Mouse (Mus musculus) kidney, adult 18-20 months (tissue): Measurements from ENCODE around the gene Dmac1.
"Not testable (repeated sequence)": the region's sequence is repeated elsewhere in the genome, so short reads cannot be mapped to it uniquely, and the experiment has no call there.

Source experiments
- DNase-seq: peaks from one replicate; pipeline ENCODE4 v3.0.0; 2021

Gene Dmac1

DNA sequence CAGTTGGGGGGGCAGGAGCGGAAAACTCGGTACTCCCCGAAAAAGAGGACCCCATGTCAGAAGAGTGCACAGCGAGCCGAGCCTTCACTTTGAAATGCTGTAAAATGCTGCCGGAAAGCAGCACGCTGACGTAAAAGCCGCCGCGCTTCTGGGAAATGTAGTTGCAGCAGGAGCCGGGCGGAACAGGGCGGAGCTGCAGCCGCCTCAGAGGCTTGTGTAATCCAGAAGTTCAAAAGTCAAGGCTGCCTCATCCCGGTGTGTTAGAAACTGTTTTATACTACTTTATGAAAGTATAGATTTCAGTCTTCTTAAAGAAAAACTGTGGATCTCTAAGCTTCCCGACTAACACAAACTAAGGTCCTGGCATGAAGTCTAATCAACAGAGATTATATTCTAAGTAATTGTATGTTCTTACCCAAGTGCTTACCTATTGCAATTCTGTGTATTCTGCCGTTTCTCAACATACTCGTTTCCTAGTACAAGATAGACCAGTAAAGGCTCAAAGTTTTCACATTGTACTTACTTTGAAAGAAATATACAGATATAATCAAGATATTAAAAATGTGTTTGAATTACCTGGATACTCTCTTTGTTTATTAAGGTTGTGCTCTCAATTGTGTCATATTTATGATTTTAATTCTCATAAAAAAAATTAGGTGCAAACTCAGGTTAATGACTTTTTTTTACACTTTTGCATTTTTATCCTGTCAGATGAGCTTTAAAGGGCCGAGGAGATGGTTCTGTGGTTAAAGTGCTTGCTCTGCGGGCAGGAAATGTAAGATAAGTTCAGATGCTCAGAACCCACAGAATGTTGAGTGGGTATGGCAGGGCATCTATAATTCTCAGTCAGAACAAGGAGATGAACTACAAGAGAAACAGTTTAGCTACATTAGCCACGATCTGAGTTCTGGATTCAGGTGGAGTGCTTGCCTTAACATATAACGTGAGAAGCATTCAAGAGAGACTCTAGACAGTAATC, at the start of gene Dmac1:
TSS of gene Dmac1 (minus strand) at position 109 of the 979 bp plus-strand sequence.
- DNase-seq, result peak; percentile 97

DNA sequence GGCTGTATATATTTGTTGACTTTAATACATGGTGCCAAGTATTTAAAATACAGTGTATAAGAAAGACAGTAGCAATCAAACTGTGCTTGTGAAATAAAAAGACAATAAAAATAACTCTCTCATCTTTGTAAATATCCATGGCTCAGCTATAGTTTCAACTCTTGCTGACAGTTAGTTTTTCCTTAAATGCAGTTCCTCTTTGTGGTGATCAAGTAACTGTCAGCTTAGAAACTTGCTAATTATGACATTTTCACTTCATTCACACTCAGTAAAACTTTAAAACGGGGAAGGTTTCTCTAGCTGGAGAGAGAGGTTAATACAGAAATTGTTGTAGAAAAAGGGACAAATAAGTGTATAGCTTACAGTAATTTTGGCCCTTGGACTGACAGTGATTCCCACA, 37.3 kb upstream of the Dmac1 start:
- DNase-seq, result no peak

DNA sequence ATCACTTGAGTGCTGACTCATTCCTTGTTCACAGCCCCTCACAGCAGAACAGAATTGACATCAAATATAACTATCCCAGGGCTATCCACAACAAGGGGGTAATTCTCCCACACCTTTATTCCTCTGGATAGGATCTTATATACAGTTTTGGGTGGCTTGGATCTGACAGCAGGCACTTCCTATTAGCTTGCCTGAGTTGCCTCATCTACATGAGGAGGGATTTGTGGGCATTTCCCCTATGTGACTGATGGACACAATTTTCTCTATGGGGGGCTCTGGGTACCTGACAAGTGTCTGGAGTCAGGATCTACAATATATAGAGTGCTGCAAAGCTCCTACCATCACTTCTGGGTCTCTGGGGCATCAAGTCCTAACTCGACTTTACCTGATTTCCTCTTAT, 36.9 kb upstream of the Dmac1 start:
- DNase-seq, result no peak

DNA sequence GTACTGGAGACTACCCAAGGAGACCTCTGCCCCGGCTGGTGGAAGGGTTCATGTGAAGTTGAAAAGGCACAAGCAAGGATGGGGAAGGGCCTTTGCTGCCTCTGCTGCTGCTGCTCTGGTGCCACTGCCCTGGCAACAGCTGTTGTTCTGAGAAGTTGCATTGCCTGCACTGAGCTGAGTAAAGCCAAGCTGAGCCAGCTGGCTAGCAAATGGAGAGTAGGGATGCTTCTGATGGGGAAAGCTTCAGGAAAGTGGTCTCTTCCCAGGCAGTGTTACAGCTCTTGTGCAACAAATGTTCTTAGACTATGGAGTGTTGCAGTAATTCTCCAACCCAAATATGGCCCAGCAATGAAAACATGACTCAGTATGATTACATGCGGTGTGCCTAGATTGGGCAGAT, 33.8 kb upstream of the Dmac1 start:
- no peak for DNase-seq

DNA sequence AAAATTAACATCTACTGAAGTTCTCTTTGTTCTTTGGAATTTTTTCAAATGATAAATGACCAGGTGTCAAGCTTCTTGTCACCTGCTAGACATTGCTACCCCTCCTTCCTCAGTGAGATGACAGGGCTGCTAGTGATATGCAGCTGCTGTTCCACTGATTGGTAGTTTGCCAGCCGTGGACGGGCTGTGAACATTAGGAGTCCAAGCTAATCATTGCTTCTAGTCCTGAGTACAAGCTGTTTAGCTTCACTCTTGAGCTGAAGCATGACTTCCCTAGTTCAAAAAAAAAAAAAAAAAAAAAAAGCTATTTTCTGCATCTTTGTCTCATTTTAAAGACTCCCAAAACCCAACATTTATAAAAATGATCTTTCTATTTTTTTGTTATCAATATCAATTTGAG, 33.2 kb upstream of the Dmac1 start:
- DNase-seq, result no peak

DNA sequence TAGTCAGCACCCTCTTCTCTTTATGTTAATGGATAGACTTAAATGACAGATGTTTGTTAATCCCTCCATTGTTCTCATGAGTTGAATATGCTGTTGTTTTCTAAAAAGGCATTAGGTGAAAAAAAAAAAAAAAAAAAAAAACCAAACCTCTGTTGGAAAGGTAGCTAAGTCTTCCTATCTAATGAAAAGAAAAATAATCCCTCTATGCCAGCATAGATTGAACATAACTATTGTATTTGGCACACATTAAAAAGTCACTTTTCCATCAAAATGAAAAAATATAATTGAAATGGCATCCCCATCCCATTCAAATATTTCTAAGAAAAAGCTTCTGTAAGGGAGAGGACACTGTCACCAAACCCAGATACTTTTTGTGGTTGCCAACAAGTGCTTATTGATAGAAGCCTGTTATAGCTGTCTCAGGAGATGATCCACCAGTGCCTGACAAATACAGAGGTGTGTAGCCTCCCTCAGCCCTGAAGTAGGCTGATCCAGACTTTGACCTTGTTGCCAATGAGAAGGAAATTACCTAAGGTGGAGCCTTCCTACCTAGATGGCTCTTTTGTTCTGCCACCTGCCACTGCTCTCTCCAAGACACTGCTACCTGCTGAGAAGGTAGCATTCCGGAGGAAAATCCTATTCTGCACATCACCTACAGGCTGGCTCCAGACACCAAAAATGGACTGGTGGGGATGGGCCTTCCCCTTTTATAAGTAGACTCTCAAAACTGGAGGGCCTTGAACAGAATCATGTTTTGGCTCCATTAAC, 22.3 kb upstream of the Dmac1 start:
- no peak for DNase-seq

DNA sequence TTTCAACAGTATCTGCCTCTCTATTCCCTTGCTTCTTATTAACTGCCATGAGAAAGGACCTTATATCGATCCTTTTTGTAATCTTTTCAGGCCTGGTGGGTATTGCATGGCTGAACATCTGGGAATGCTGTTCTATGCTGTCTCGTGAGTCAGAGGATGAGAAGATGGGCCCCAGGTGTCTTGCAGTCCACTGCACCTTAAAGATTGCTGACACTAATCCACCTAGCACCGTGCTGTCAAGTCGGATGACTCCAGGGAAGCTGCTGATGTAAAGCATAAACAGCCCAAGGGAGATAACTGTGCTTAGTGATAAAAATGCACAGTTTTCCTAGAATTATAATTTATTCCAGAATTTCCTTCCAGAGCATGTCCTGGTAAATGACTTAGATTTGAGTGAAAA, 14.2 kb upstream of the Dmac1 start:
- DNase-seq, result no peak

DNA sequence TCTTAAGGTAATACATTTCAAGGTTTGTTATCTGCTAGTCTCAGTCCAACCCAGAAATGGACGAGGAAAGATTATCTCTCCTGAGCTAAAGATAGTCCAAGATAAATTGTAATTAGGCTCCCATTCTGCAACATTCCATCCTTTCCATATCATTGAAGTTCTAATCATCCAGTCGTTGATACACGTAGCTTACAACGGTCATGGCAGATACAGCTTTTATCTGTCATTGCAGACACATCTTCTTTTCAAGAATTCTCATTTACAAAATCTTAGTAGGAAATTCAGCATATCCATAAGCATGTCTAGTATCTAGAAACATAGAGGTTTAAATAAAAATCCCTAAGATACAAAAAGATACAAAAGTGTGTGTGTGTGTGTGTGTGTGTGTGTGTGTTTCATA, 13.0 kb upstream of the Dmac1 start:
- no peak for DNase-seq

DNA sequence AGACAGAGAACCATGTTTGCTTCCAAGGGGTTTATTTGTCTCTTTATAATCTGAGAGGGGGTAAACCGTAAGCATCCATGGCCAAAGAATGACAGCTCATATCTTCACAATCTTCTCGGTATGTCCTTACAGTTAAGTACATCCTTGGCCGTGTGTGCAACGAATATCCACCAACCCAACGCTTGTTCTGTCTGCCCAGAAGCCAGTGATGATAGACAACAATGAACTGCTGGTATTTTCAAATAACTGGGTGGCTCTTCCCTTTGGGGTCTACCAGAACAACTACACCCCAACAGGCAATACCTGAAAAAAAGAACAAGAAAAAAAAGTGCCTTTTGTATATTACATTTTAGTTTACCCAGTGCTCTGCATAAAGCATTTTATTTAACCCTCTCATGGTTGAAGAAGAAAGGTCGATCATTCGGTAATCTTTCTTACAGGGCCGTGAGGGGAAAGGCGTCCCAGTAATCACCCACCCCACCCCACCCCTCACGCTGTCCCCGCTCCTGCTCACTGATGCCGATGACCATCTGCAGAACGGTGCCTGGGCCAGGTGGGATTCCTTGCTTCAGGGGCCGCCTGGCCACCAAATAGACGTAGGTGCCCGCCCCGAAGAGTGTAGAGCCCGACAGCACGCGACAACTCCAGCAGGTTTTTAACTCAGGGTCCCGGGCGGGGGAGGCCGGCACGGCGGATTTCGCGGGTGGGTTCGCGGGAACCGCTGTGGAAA, 473 bp downstream of the Dmac1 start:
- DNase-seq, result no peak

DNA sequence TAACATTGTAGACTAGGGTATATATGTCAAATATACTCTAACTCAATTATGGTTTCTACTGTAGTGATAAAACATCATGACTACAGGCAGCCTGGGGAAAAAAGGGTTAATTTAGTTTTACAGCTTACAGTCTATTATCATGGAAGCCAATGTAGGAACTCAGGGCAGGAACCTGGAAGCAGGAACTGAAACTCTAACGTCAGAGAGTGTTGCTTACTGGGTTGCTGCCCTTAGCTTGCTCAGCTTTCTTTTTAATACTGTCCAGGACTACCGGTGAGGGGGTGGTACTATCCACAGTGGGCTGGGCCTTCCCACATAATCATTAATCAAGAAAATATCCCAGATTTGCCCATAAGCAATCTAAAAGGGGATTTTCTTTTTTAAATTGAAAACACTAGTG, 2.4 kb downstream of the Dmac1 start:
- no peak for DNase-seq

DNA sequence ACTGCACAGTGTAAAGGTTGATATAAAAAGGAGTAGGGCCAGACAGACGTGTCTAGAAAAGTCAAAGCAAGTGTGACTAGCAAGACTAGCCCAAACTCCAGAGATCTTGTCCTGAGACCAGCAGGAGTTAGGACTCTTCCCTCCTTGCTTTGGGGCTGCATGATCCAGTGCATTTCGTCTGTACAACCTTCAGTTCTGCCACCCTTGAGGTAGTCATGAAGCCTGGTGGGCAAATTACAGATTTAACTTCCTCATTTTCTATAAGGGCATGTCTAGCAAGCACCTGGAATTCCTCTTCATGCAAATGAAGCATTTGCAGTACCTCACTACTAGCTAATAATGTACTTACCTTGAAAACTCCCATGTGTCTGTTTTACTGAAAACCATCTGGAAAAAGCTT, 10.2 kb downstream of the Dmac1 start:
- no peak for DNase-seq

DNA sequence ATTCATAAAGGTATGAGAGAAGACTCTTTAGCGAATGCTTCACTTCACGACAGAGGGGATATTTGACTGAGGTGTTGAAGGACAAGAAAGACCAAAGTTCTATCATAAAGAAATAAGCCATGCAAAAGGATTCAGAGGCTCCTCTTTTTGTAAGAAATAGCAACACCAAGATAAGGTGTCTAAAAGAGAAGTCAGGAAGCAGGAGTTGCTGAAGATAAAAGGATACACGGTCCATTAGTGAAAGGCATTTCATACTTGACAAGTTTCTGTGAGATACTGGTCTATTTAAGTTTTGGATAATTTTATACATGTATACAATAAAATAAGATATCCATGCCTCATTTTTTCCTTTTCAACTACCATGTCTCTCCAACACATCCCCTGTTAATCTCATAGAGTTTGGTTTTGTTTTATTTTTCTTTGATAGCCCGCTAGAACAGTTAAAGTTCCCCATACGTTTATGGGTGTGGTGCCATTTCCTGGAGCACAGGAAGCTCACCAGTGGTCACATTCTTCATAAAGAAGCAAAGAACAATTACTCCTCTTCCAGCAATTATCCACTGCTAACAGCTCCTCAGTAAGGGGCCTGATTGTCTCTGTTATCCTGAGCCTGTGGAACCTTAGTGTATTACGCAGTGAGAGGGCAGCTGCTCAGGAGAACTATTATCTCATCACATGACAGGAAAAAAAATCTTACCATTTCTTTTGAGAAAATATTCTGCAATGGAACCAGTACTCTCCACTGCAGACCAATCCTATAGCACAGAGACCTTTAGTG, 11.1 kb downstream of the Dmac1 start:
- DNase-seq, result no peak

DNA sequence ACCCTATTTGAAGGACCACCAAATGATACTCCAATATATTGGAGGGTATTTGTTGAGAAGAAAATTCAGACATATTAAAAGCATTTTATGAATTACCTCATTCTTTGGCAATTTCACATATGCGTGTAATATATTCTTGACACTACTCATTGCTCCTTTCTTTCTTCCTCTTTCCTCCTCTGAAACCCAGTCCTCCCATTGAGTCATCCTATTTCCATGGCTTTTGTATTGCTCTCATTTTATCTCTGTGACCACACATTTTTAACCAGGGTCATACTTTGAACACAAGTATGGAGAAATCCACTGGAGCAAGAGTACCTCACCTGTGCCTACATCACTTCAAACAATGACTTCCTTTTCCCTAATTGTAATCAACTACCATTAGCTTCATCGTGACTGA, 13.9 kb downstream of the Dmac1 start:
- no peak for DNase-seq

DNA sequence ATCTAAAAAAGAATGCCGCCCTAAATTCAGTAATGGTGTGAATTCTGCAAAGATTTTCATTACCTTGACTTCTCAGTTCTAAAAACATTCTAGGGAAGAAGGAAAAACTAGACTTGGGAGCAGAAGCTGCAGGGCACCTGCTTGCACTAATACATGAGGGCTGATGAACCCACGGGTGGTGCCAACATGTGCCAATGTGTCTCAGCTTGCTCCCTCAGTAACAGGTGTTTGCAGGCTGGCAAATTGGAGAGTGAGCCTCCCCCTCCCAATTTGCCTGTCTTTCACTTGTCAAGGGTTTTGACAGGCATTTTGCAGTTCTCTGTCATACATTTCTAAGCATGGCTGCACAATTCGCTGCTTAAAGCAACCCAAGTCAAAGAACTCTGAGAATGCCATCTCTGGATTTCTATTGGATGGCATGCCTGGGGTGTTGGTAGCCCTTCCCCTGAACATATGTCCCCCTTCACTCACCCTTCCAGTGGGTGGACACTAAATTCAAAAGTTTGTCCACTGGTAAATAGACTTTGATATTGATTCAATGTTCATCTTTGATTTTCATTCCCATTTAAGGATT, 14.5 kb downstream of the Dmac1 start:
- no peak for DNase-seq

DNA sequence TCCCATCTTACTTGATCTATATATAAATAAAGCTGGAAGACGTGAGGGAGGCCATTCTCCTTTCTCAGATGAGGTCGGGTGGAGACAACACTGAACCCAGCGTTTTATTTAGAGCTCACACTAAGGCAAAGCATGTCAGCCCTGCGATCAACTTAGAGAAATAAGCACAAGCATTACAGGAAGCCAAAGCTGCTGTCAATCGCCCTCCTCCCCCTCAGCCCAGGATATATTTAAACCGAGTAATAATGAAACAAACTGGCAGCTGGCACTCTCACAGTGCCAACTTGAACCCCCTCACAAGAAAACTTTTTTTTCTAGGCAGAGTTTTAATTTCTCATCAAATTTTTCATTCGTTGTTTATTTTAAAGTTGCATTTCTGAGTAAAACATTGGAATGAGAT, 15.7 kb downstream of the Dmac1 start:
- DNase-seq, result no peak

DNA sequence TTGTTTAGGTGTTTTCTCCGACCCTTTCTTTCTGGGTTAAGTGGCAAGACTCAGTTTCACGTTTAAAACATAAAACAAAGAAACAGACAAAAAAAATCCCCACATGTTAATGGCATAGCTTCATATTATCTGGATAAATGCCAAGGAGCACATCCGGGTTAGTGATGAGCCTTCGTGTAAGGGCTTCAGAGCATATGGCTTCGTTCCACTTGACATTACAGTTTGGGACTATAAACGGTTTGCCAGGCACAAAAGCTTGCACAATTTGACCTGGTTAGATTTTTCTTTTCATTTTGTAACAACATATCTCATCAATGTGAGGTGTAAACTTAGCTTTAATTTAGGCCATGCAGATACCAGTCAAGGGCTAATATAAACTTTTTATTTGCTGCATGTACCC, 17.9 kb downstream of the Dmac1 start:
- DNase-seq, result no peak

DNA sequence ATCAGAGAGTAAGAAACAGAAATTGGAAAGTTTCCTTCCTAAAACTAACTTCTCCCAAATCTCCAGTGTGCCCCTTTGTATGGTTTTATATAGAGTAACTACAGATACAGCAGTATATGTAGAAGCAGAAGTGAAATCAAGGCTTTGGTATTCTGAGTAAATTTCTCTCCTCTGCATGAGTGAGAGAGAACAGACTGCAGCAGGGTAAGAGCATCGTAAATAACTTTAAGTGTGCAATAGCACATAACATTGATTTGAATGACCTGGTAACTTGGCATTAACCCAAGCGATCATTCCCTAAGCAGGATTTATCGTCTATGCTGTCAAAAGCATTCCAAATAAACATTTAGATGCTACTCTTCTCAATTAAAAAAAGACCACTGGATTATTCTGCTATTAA, 18.7 kb downstream of the Dmac1 start:
- DNase-seq, result no peak

DNA sequence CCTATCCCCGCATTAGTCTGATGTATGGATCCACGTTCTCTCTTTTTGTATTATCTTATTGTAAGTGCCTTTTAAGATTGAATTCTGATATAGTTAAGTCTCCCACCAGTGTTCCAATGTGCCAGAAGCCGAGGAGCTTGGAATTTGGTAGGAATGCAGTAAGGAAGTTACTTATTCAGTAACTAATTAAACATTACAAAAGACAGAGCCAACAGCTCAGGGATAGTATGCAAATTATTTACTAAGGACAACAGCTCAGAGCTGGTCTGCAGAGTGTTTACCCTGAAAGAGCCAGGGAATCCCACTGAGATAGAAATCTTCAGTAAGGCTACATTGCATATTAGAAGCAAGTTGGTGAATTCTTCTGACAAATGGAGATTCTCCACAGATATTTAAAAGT, 43.5 kb downstream of the Dmac1 start:
- DNase-seq, result not testable (repeated sequence)
